Mouse (Mus musculus) left cerebral cortex, postnatal 4 days (tissue): ENCODE data around the gene Atg10. TPM values are rescaled to one million over a fixed set of nuclear protein-coding genes. Genes with fewer than 3 reads are reported as not detected.

Experiments
- DNase-seq: peaks from one replicate; pipeline ENCODE4 v3.0.0-alpha.2; 2022
- intact Hi-C: fragments of 180-260 bp; cut with DNase I; formaldehyde crosslinking; loops from one replicate; pipeline ENCODE4 v1.15.1; 2025
- total RNA-seq, 2 experiments: library from RNA; stranded (reverse); gene quantifications; 2 replicates each; pipeline ENCODE4 v1.2.3; 2021

Atg10 gene
- total RNA-seq, 2 experiments from 2014 or later, result 6.8 to 9.3 TPM

- DNase-seq, result no peak
- intact Hi-C loops, result no loop called here
Observed at GRCm38 (mm10) chr13:91178428-91179160, 45.2 kb downstream of the Atg10 start.

DNA sequence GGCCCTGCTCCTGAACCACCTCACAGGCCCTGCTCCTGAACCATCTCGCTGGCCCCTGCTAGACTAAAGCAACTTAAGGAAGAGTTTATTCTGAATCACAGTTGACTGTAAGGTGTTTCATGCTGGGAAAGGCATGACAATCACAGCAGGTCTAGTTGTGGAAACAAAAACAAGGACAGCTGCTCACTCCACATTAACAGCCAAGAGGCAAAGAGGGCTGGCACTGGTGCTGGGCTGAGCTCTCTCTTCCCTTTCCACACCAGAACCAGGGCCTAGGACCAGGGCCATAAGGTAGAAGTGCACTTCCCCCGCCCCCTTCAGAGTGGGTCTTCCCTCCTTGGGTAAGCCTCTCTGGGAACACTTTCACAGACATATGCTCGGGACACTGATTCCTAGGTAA, 48.4 kb downstream of the Atg10 start:
- DNase-seq, result peak; percentile 59

GRCm38 (mm10) chr13:91171766-91172491, 51.8 kb downstream of the Atg10 start:
- intact Hi-C loops, result no loop called here
- peak; percentile 68 for DNase-seq

More for the DNA sequence above, 48.4 kb downstream of the Atg10 start:
- intact Hi-C loops, result no loop called here

GRCm38 (mm10) chr13:91171205-91171604, 52.6 kb downstream of the Atg10 start:
- intact Hi-C loops, result no loop called here
- DNase-seq, result no peak

GRCm38 (mm10) chr13:91169529-91170319, 54.0 kb downstream of the Atg10 start:
- intact Hi-C loops, result no loop called here

GRCm38 (mm10) chr13:91168486-91168885, 55.3 kb downstream of the Atg10 start:
- intact Hi-C loops, result no loop called here
- no peak for DNase-seq

More at GRCm38 (mm10) chr13:91169529-91170319, 54.0 kb downstream of the Atg10 start:
- no peak for DNase-seq

- DNase-seq, result no peak
- intact Hi-C loops, result no loop called here
Observed at GRCm38 (mm10) chr13:91167561-91167960, 56.2 kb downstream of the Atg10 start.

DNA sequence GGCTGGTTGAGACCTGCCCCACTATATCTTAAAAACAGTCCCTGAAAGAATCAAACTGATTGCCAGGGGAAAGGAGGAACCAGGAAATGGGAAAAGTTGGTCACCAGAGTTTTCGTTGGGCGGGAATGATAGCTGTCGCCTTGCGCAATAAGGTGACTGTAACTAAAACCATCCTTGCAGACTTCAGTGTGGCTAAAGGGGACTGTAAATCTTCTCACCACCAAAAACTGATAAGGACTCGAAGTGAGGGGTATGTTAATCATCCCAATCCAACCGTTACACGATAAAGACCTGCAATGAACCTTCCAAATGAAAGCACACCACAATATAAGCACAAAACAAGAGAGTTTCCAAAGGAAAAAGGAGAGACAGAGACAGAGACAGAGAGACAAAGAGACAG, 57.5 kb downstream of the Atg10 start:
- DNase-seq, result no peak
- intact Hi-C loops, result no loop called here

- no peak for DNase-seq
- intact Hi-C loops, result no loop called here
Observed at GRCm38 (mm10) chr13:91165200-91165599, 58.6 kb downstream of the Atg10 start.

DNA sequence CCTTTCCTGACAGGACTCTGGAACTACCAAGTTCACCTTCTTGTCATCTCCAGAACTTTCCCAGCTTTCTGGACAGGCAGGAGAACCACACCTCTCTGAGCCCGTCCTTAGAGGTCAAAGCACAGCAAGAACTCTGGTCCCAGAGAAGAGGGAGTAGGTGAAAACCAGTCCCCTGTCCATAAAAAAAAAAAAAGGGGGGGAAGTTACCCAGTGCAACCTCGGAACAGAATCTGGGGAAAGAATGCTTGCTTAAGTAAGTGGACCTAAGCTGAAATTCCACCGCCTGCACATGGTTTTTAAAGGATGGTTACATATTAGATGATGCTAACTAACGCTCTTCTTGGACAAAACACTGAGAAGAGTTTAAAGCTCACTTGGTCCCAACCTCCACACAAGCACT, 60.5 kb downstream of the Atg10 start:
- DNase-seq, result no peak
- intact Hi-C loops, result no loop called here

- intact Hi-C loops, result no loop called here
- DNase-seq, result no peak
Observed at GRCm38 (mm10) chr13:91162452-91162851, 61.3 kb downstream of the Atg10 start.

- intact Hi-C loops, result no loop called here
- DNase-seq, result no peak
Observed at GRCm38 (mm10) chr13:91160616-91161015, 63.2 kb downstream of the Atg10 start.

GRCm38 (mm10) chr13:91159881-91160280, 63.9 kb downstream of the Atg10 start:
- no peak for DNase-seq
- intact Hi-C loops, result no loop called here

GRCm38 (mm10) chr13:91157941-91158340, 65.8 kb downstream of the Atg10 start:
- intact Hi-C loops, result no loop called here
- no peak for DNase-seq

- intact Hi-C loops, result no loop called here
- DNase-seq, result no peak
Observed at GRCm38 (mm10) chr13:91157429-91157828, 66.3 kb downstream of the Atg10 start.

DNA sequence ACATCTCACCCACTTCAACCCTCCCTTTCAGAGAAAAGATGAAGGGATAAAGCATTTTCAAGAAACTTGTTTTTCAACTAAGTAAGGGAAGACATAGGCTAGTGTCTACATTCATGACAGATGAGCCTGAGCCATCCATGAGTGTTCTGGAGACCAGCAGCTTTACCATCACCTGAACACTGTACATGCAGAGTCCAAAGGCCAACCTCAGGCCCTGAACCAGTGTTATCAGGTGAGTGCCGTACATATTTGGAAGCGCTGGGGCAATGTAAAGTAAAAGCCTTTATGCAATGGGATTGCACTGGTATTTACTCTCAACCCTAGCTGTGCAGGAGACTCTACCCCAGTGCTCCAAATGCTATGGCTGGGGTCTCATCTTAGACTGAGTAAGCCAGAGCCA, 66.8 kb downstream of the Atg10 start:
- no peak for DNase-seq
- intact Hi-C loops, result no loop called here

GRCm38 (mm10) chr13:91156308-91156707, 67.5 kb downstream of the Atg10 start:
- intact Hi-C loops, result no loop called here
- DNase-seq, result no peak

DNA sequence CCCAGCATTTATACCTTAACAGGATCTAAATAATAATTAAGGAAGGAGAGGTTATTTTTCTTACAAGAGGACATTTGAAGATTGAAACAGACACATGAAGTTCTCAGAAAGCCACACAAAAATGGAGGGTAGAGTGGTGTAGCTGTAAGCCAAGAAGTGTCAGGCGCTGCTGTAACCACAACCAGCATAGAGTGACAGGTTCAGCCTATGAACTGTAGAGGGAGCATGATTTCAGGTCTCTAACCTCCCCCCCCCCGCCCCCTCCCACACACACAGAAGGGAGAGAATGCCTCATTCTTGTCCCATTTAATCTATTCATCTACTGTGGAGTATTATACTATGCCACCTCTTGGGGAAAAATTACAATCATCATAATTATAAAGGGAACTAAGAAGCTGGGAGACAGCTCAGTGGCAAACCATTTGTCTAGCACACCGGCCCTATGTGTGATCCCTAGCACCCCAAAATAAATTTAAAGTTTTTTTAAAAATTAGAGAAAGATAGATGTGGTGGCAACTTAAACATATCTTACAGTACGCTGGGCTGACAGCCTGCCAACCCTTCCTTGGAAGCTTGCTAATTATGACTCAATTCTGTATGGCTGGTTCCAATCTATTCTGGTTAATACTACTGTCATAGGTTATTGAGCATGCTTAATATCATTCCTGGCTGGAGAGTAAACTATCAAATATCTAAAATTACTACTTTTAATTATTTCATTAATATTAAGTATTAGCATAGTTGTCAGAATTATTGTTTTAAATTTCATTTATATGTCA, 68.2 kb downstream of the Atg10 start:
- no peak for DNase-seq
- intact Hi-C loops, result no loop called here

- DNase-seq, result no peak
- intact Hi-C loops, result no loop called here
Observed at GRCm38 (mm10) chr13:91154622-91155021, 69.1 kb downstream of the Atg10 start.

DNA sequence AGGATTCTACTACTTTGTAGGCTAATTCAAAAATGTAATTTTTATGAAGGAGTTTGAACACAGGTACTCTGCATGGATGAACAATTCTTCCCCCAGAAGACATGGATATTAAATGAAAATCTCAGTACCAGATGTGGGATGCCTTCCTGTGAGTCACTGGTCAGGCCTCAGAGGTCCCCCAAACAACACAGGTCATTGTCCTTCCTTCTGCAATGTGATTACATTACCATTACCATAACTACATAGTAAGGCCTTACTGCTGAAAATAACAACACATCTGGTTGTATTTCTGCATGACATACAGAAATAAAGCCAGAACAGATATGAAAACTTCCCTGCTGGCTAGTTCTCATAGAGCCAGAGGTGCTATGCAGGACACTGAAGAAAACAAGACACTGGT, 87.4 kb downstream of the Atg10 start:
- intact Hi-C loops, result no loop called here
- DNase-seq, result no peak
